Mouse (Mus musculus): ENCODE measurements at regions not wholly inside any gene's neighbourhood (a gene's known extent, or its start where the extent isn't known, plus 50 kb on each side); places are given as distances from the start of the nearest gene placed in this dataset.

DNA sequence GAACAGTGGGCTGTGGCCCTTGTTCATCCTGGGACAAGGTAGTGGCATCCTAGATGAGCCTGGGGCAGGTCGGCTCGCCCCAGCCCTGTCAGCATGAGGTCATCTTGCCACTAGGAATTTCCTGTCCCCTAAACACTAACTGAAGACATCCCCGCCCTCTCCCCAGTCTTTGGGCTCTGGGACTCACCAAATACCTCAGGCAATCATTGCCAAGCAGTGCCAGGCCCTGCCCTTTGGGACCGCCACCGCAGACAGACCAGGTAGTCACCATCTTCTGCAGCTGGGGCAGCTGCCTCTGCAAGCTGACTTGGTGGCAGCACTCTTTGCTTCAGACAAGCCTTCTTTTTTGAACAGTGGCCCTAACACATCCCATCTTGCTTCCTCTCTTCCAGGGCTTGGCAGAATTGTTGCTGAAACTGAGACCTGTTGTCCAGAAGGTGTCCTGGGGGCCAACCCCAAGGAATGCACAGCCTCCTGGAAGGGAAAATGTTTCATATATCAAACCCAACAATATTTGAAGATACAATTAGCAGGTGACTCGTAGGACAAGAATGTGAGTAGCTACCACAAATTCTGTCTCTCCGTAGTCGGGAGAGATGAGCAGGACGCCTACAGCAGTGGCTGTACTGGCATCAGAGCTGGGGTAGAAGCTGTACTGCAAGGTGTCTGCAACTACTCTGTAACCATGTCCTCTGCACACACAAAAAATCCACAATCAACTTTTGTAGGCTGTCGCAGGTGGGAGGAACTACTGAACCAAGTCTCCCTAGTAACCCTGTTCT, 79.0 kb upstream of the Bnc1 start:
- TF ChIP-seq CTCF (IDR thresholded peaks at IDR 0.05; ENCODE audit: borderline replicate concordance, extremely low read depth, insufficient read depth, insufficient read length) (no peak), POLR2A (IDR thresholded peaks at IDR 0.05; ENCODE audit: borderline replicate concordance, extremely low read depth, insufficient read depth, insufficient read length, poor library complexity, severe bottlenecking) (no peak)

Measured in brain, embryonic 14.5 days (tissue).